Mouse (Mus musculus): ENCODE measurements around the gene Satb2. TPM values are rescaled to one million over a fixed set of nuclear protein-coding genes. Genes with fewer than 3 reads are reported as not detected.
A peak's percentile ranks its signal among the peaks of the same experiment; 100 is the strongest.

Gene Satb2
- polyA plus RNA-seq, 1 experiment from 2014 or later: 0.17 TPM

GRCm38 (mm10) chr1:56971441-56971861, 7.0 kb downstream of the Satb2 start:
- no peak for ATAC-seq
- no peak overlapping the region for H3K9ac ChIP-seq (replicated peaks; ENCODE audit: low read depth)
- H3K27ac ChIP-seq (ENCODE audit: low read length): no peak overlapping the region
- H3K9me3 ChIP-seq (ENCODE audit: low read length): no peaks in the 10 kb centered on the region
- WGBS: under 1% methylated on average over 29 of the region's 29 CpGs
- H3K4me2 ChIP-seq (replicated peaks; ENCODE audit: low read depth, low read length): peak overlapping the region; percentile 99
- TF ChIP-seq EP300 (IDR thresholded peaks at IDR 0.05) (no peak), CTCF (IDR thresholded peaks at IDR 0.05) (no peak)
- H3K36me3 ChIP-seq (ENCODE audit: insufficient read depth, low read length): no peaks in the 10 kb centered on the region
- peaks cover 3% of the 10 kb centered on the region for H3K4me1 ChIP-seq (ENCODE audit: insufficient read depth, low read depth, low read length)
- DNase-seq (ENCODE audit: low spot score): peak; percentile 24
- peak overlapping the region; percentile 71 for H3K4me3 ChIP-seq (ENCODE audit: low read depth, low read length)
- H3K27me3 ChIP-seq (replicated peaks; ENCODE audit: insufficient read depth, low read length): peaks cover 48% of the 10 kb centered on the region

GRCm38 (mm10) chr1:56970740-56971141, 7.7 kb downstream of the Satb2 start:
- H3K4me1 ChIP-seq (ENCODE audit: insufficient read depth, low read depth, low read length): peaks cover 3% of the 10 kb centered on the region

GRCm38 (mm10) chr1:56969364-56970360, 8.8 kb downstream of the Satb2 start:
- 7% methylated on average over 47 of the region's 47 CpGs for WGBS
- ATAC-seq: no peak

More at GRCm38 (mm10) chr1:56970740-56971141, 7.7 kb downstream of the Satb2 start:
- H3K27me3 ChIP-seq (replicated peaks; ENCODE audit: insufficient read depth, low read length): peaks cover 42% of the 10 kb centered on the region
- peak overlapping the region; percentile 99 for H3K4me2 ChIP-seq (replicated peaks; ENCODE audit: low read depth, low read length)
- ATAC-seq (no peak), DNase-seq (ENCODE audit: low spot score) (peak; percentile 21)
- H3K9me3 ChIP-seq (ENCODE audit: low read length): no peaks in the 10 kb centered on the region
- no peaks in the 10 kb centered on the region for H3K36me3 ChIP-seq (ENCODE audit: insufficient read depth, low read length)
- peak overlapping the region; percentile 71 for H3K4me3 ChIP-seq (ENCODE audit: low read depth, low read length)
- TF ChIP-seq EP300 (IDR thresholded peaks at IDR 0.05): no peak
- no peak for TF ChIP-seq CTCF (IDR thresholded peaks at IDR 0.05)
- no peak overlapping the region for H3K9ac ChIP-seq (replicated peaks; ENCODE audit: low read depth)
- H3K27ac ChIP-seq (ENCODE audit: low read length): no peak overlapping the region
- WGBS: 1% methylated on average over 27 of the region's 27 CpGs

GRCm38 (mm10) chr1:56965879-56966579, 12.4 kb downstream of the Satb2 start:
- no peak overlapping the region for H3K4me3 ChIP-seq (ENCODE audit: low read depth, low read length)
- DNase-seq (ENCODE audit: low spot score): no peak

More at GRCm38 (mm10) chr1:56969364-56970360, 8.8 kb downstream of the Satb2 start:
- TF ChIP-seq CTCF (IDR thresholded peaks at IDR 0.05) (no peak), EP300 (IDR thresholded peaks at IDR 0.05) (no peak)
- peak overlapping the region; percentile 11; the same call in 1 of the 2 replicates for H3K4me3 ChIP-seq (ENCODE audit: low read depth, low read length)
- H3K27ac ChIP-seq (ENCODE audit: low read length): no peak overlapping the region
- peak overlapping the region; percentile 42 for H3K4me2 ChIP-seq (replicated peaks; ENCODE audit: low read depth, low read length)
- H3K36me3 ChIP-seq (ENCODE audit: insufficient read depth, low read length): no peaks in the 10 kb centered on the region
- H3K27me3 ChIP-seq (replicated peaks; ENCODE audit: insufficient read depth, low read length): peaks cover 35% of the 10 kb centered on the region
- no peaks in the 10 kb centered on the region for H3K9me3 ChIP-seq (ENCODE audit: low read length)
- no peak for DNase-seq (ENCODE audit: low spot score)
- H3K4me1 ChIP-seq (ENCODE audit: insufficient read depth, low read depth, low read length): peaks cover 3% of the 10 kb centered on the region
- no peak overlapping the region for H3K9ac ChIP-seq (replicated peaks; ENCODE audit: low read depth)

DNA sequence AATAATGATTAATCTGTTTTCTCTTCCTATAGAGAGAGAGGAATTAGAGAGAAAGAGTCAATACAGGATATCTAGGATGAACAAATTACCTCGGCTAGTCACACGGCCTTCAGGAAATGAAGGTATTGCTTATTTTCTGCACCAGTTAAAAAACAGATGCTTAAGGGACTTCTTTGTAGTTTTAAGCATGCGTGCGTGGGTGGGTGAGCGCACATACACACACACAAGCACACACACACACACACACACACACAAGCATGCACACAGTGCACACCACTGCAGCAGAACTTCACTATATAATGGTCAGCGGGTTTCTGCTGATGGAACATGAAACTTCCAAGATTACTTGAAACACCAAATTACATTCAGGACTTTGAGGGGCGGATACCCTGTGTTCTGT, 14.0 kb downstream of the Satb2 start:
- H3K4me3 ChIP-seq (ENCODE audit: low read depth, low read length): no peak overlapping the region
- no peak overlapping the region for H3K27ac ChIP-seq (ENCODE audit: low read length)
- DNase-seq (ENCODE audit: low spot score) (no peak), ATAC-seq (no peak)
- H3K4me1 ChIP-seq (ENCODE audit: insufficient read depth, low read depth, low read length): no peaks in the 10 kb centered on the region
- H3K9ac ChIP-seq (replicated peaks; ENCODE audit: low read depth): no peak overlapping the region
- TF ChIP-seq EP300 (IDR thresholded peaks at IDR 0.05) (no peak), CTCF (IDR thresholded peaks at IDR 0.05) (no peak)
- no peaks in the 10 kb centered on the region for H3K36me3 ChIP-seq (ENCODE audit: insufficient read depth, low read length)
- no peak overlapping the region for H3K4me2 ChIP-seq (replicated peaks; ENCODE audit: low read depth, low read length)
- H3K9me3 ChIP-seq (ENCODE audit: low read length): no peaks in the 10 kb centered on the region
- peaks cover 16% of the 10 kb centered on the region; the same call in 1 of the 2 replicates for H3K27me3 ChIP-seq (replicated peaks; ENCODE audit: insufficient read depth, low read length)
- 90% methylated on average over 7 of the region's 7 CpGs for WGBS

More at GRCm38 (mm10) chr1:56965879-56966579, 12.4 kb downstream of the Satb2 start:
- Histone ChIP-seq H3K4me1 (ENCODE audit: insufficient read depth, low read depth, low read length) (peaks cover 3% of the 10 kb centered on the region), H3K4me2 (replicated peaks; ENCODE audit: low read depth, low read length) (no peak overlapping the region), H3K27ac (ENCODE audit: low read length) (no peak overlapping the region), H3K27me3 (replicated peaks; ENCODE audit: insufficient read depth, low read length) (peaks cover 32% of the 10 kb centered on the region), H3K9ac (replicated peaks; ENCODE audit: low read depth) (no peak overlapping the region), H3K9me3 (ENCODE audit: low read length) (no peaks in the 10 kb centered on the region), H3K36me3 (ENCODE audit: insufficient read depth, low read length) (no peaks in the 10 kb centered on the region)
- ATAC-seq: no peak
- TF ChIP-seq CTCF (IDR thresholded peaks at IDR 0.05): no peak
- TF ChIP-seq EP300 (IDR thresholded peaks at IDR 0.05): no peak
- 60% methylated on average over 3 of the region's 3 CpGs for WGBS

- ATAC-seq (no peak), DNase-seq (ENCODE audit: low spot score) (no peak)
- 86% methylated on average over 4 of the region's 4 CpGs for WGBS
- H3K27me3 ChIP-seq (replicated peaks; ENCODE audit: insufficient read depth, low read length): peaks cover 4% of the 10 kb centered on the region; the same call in 1 of the 2 replicates
- no peak overlapping the region for H3K4me3 ChIP-seq (ENCODE audit: low read depth, low read length)
- no peaks in the 10 kb centered on the region for H3K9me3 ChIP-seq (ENCODE audit: low read length)
- no peak overlapping the region for H3K9ac ChIP-seq (replicated peaks; ENCODE audit: low read depth)
- H3K36me3 ChIP-seq (ENCODE audit: insufficient read depth, low read length): no peaks in the 10 kb centered on the region
- H3K27ac ChIP-seq (ENCODE audit: low read length): no peak overlapping the region
- TF ChIP-seq CTCF (IDR thresholded peaks at IDR 0.05): no peak
- no peak for TF ChIP-seq EP300 (IDR thresholded peaks at IDR 0.05)
- no peak overlapping the region for H3K4me2 ChIP-seq (replicated peaks; ENCODE audit: low read depth, low read length)
- no peaks in the 10 kb centered on the region for H3K4me1 ChIP-seq (ENCODE audit: insufficient read depth, low read depth, low read length)
Observed at GRCm38 (mm10) chr1:56963291-56963690, 15.2 kb downstream of the Satb2 start.
